Mouse (Mus musculus): ENCODE measurements around the gene Trip6.

The Trip6 gene

GRCm38 (mm10) chr5:137263897-137264720, 50.1 kb downstream of the Trip6 start:
- DNase-seq: no peak

All from cerebellum, adult 9-11 months (tissue).